Mouse (Mus musculus): Measurements from ENCODE around the gene Ptp4a2. TPM values are rescaled to one million over a fixed set of nuclear protein-coding genes. Genes with fewer than 3 reads are reported as not detected.

Ptp4a2 gene
- polyA plus RNA-seq, 1 experiment from 2014 or later = 383 TPM

GRCm38 (mm10) chr4:129770600-129770999, 40.4 kb upstream of the Ptp4a2 start:
- Histone ChIP-seq H3K4me1 (replicated peaks; ENCODE audit: insufficient read depth, low read length) (peaks cover 4% of the 10 kb centered on the region; the same call in 1 of the 2 replicates), H3K27me3 (ENCODE audit: insufficient read depth, low read length) (0 out of 2 replicates have a peak, but pooled peaks cover 2% of the 10 kb centered on the region), H3K9me3 (replicated peaks; ENCODE audit: low read length) (no peaks in the 10 kb centered on the region), H3K9ac (ENCODE audit: low read depth, low read length) (no peak overlapping the region), H3K4me3 (replicated peaks; ENCODE audit: low read depth, low read length) (no peak overlapping the region), H3K4me2 (ENCODE audit: low read length) (no peak overlapping the region), H3K36me3 (ENCODE audit: insufficient read depth, low read length) (no peaks in the 10 kb centered on the region), H3K27ac (no peak overlapping the region)
- DNase-seq (ENCODE audit: low spot score) (no peak), ATAC-seq (replicated peaks; ENCODE audit: low FRiP score, low read depth) (no peak)
- WGBS = 64% methylated on average over 6 of the region's 6 CpGs
- TF ChIP-seq CTCF (IDR thresholded peaks at IDR 0.05; ENCODE audit: low read depth) = no peak

DNA sequence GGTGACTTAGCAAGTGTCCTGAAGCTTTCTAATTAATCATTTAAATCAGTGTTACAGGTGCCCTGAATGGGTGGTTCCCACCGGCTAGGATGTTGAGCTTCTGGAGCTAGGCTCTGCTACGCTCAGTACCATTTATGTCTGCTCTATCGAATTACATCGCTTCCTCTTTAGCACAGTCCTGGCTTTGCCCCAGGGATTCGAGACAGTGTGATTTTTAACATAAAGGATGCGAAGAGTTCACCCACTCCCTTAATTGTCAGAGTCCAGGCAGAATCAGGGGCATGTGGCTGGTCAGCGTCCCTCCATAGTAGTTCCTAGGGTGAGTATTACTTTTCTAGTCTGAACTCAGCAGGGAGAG, 39.7 kb upstream of the Ptp4a2 start:
- H3K4me1 ChIP-seq (replicated peaks; ENCODE audit: insufficient read depth, low read length) = peaks cover 4% of the 10 kb centered on the region; the same call in 1 of the 2 replicates
- 0 out of 2 replicates have a peak overlapping the region, but pooled peaks have one; percentile 35 for H3K9ac ChIP-seq (ENCODE audit: low read depth, low read length)
- DNase-seq (ENCODE audit: low spot score) (peak; percentile 50), ATAC-seq (replicated peaks; ENCODE audit: low FRiP score, low read depth) (0 out of 2 replicates have a peak, but pooled peaks have one; percentile 10)
- peak overlapping the region; percentile 35; the same call in 1 of the 2 replicates for H3K4me2 ChIP-seq (ENCODE audit: low read length)
- no peaks in the 10 kb centered on the region for H3K36me3 ChIP-seq (ENCODE audit: insufficient read depth, low read length)
- 0 out of 2 replicates have a peak, but pooled peaks cover 2% of the 10 kb centered on the region for H3K27me3 ChIP-seq (ENCODE audit: insufficient read depth, low read length)
- peak overlapping the region; percentile 57 for H3K27ac ChIP-seq
- H3K4me3 ChIP-seq (replicated peaks; ENCODE audit: low read depth, low read length) = no peak overlapping the region
- no peak for TF ChIP-seq CTCF (IDR thresholded peaks at IDR 0.05; ENCODE audit: low read depth)
- H3K9me3 ChIP-seq (replicated peaks; ENCODE audit: low read length) = no peaks in the 10 kb centered on the region
- WGBS = 16% methylated on average over 7 of the region's 7 CpGs

GRCm38 (mm10) chr4:129771672-129772521, 39.1 kb upstream of the Ptp4a2 start:
- Histone ChIP-seq H3K27me3 (ENCODE audit: insufficient read depth, low read length) (0 out of 2 replicates have a peak, but pooled peaks cover 2% of the 10 kb centered on the region), H3K27ac (peak overlapping the region; percentile 57), H3K36me3 (ENCODE audit: insufficient read depth, low read length) (no peaks in the 10 kb centered on the region), H3K4me3 (replicated peaks; ENCODE audit: low read depth, low read length) (no peak overlapping the region), H3K4me1 (replicated peaks; ENCODE audit: insufficient read depth, low read length) (peaks cover 4% of the 10 kb centered on the region; the same call in 1 of the 2 replicates), H3K9me3 (replicated peaks; ENCODE audit: low read length) (no peaks in the 10 kb centered on the region), H3K4me2 (ENCODE audit: low read length) (peak overlapping the region; percentile 35), H3K9ac (ENCODE audit: low read depth, low read length) (0 out of 2 replicates have a peak overlapping the region, but pooled peaks have one; percentile 35)
- DNase-seq (ENCODE audit: low spot score) (peak; percentile 41), ATAC-seq (replicated peaks; ENCODE audit: low FRiP score, low read depth) (peak; percentile 80; the same call in 1 of the 2 replicates)
- 6% methylated on average over 21 of the region's 21 CpGs for WGBS
- no peak for TF ChIP-seq CTCF (IDR thresholded peaks at IDR 0.05; ENCODE audit: low read depth)

DNA sequence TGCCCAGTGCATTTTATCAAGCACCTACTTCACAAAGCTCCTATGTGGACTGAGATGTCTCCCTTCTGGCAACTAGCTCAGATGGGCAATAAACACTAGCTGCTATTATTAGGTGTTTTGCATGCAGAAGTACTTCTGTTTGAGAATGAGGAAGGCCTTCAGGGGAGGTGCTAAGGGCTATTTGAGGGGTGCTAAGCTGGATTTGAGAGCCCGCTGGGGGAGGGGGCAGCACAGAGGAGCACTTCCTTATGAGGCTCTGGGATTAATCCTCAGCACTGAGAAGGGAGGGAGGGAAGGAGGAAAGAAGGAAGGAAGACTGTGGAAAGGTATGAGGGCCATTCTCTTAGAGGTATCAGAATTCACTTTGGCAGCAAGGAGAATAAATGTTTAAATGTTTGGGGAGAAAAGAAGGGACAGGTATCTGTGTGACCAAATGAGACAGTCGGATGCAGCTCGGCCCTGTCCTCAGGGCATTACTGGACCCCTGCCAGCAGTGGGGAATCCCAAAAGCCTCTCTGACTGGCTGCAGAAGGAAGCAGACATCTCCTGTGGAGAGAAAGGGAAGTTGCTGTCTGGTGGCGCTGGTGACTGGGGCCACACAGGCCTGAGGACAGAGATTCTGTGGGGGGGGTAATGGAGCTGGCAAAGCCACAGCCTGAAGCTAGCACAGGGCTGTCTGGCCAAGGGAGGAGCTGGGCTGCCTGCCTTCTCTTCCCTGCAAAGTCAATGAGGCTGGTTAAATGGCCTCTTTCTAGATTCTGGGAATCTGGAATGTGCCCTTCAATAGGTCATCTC, 28.9 kb upstream of the Ptp4a2 start:
- DNase-seq (ENCODE audit: low spot score) (peak; percentile 53), ATAC-seq (replicated peaks; ENCODE audit: low FRiP score, low read depth) (peak; percentile 36)

DNA sequence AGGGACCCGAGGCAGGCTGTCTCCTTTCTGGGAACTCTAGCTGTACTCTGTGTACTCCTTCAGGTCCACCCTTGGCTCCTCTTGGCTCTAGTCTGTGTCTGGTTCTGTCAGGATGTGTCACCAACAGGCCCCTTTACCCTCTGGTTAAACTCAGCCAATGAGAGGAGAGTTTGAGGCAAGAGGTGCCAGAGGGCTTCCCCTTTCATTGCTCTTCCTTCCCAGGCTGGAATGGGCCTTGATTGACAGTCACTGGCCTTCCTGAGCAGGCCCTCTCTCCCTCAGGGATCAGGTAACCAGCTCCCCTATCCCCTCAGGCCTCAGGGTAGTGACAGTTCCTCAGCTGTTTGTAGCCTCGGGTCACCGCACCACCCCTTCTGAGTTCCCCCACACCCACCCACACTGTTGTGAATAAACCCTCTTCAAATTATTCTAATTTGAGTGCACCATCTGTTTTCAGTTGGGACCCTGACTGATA, 28.1 kb upstream of the Ptp4a2 start:
- Histone ChIP-seq H3K4me1 (replicated peaks; ENCODE audit: insufficient read depth, low read length) (no peaks in the 10 kb centered on the region; the same call in 1 of the 2 replicates), H3K9me3 (replicated peaks; ENCODE audit: low read length) (no peaks in the 10 kb centered on the region), H3K36me3 (ENCODE audit: insufficient read depth, low read length) (no peaks in the 10 kb centered on the region), H3K9ac (ENCODE audit: low read depth, low read length) (no peak overlapping the region), H3K4me3 (replicated peaks; ENCODE audit: low read depth, low read length) (no peak overlapping the region), H3K4me2 (ENCODE audit: low read length) (no peak overlapping the region), H3K27ac (no peak overlapping the region), H3K27me3 (ENCODE audit: insufficient read depth, low read length) (no peaks in the 10 kb centered on the region)
- TF ChIP-seq CTCF (IDR thresholded peaks at IDR 0.05; ENCODE audit: low read depth) = no peak
- ATAC-seq (replicated peaks; ENCODE audit: low FRiP score, low read depth) = peak; percentile 12; the same call in 1 of the 2 replicates
- 31% methylated on average over 3 of the region's 3 CpGs for WGBS
- peak; percentile 46 for DNase-seq (ENCODE audit: low spot score)

More for the DNA sequence above, 28.9 kb upstream of the Ptp4a2 start:
- Histone ChIP-seq H3K27me3 (ENCODE audit: insufficient read depth, low read length) (no peaks in the 10 kb centered on the region), H3K4me1 (replicated peaks; ENCODE audit: insufficient read depth, low read length) (no peaks in the 10 kb centered on the region; the same call in 1 of the 2 replicates), H3K4me3 (replicated peaks; ENCODE audit: low read depth, low read length) (no peak overlapping the region), H3K9ac (ENCODE audit: low read depth, low read length) (no peak overlapping the region), H3K9me3 (replicated peaks; ENCODE audit: low read length) (no peaks in the 10 kb centered on the region), H3K4me2 (ENCODE audit: low read length) (no peak overlapping the region), H3K27ac (no peak overlapping the region), H3K36me3 (ENCODE audit: insufficient read depth, low read length) (no peaks in the 10 kb centered on the region)
- WGBS = 43% methylated on average over 4 of the region's 4 CpGs
- TF ChIP-seq CTCF (IDR thresholded peaks at IDR 0.05; ENCODE audit: low read depth) = no peak

GRCm38 (mm10) chr4:129783506-129783905, 27.5 kb upstream of the Ptp4a2 start:
- no peaks in the 10 kb centered on the region; the same call in 1 of the 2 replicates for H3K4me1 ChIP-seq (replicated peaks; ENCODE audit: insufficient read depth, low read length)
- no peak for TF ChIP-seq CTCF (IDR thresholded peaks at IDR 0.05; ENCODE audit: low read depth)
- no peaks in the 10 kb centered on the region for H3K27me3 ChIP-seq (ENCODE audit: insufficient read depth, low read length)
- DNase-seq (ENCODE audit: low spot score) = no peak
- H3K27ac ChIP-seq = no peak overlapping the region
- H3K4me2 ChIP-seq (ENCODE audit: low read length) = no peak overlapping the region
- H3K9ac ChIP-seq (ENCODE audit: low read depth, low read length) = no peak overlapping the region
- WGBS = 82% methylated on average over 5 of the region's 5 CpGs
- H3K9me3 ChIP-seq (replicated peaks; ENCODE audit: low read length) = no peaks in the 10 kb centered on the region
- no peak overlapping the region for H3K4me3 ChIP-seq (replicated peaks; ENCODE audit: low read depth, low read length)
- ATAC-seq (replicated peaks; ENCODE audit: low FRiP score, low read depth) = no peak
- no peaks in the 10 kb centered on the region for H3K36me3 ChIP-seq (ENCODE audit: insufficient read depth, low read length)

Measured in kidney, postnatal 0 days (tissue).